Mouse (Mus musculus): ENCODE measurements around the gene Capn1. TPM values are rescaled to one million over a fixed set of nuclear protein-coding genes. Genes with fewer than 3 reads are reported as not detected.

Capn1 gene
- polyA plus RNA-seq, 1 experiment, result 110 TPM

GRCm38 (mm10) chr19:6007013-6007412, 8.7 kb downstream of the Capn1 start:
- TF ChIP-seq TCF12 (IDR thresholded peaks at IDR 0.05; ENCODE audit: insufficient read depth, poor library complexity, severe bottlenecking), result no peak
- TF ChIP-seq USF1 (IDR thresholded peaks at IDR 0.05; ENCODE audit: low read depth), result no peak
- TF ChIP-seq POLR2AphosphoS2 (IDR thresholded peaks at IDR 0.05; ENCODE audit: insufficient read length, low read depth), result no peak
- no peak for TF ChIP-seq CEBPB (IDR thresholded peaks at IDR 0.05; ENCODE audit: insufficient read depth, poor library complexity, severe bottlenecking)
- no peak for TF ChIP-seq MYOG (IDR thresholded peaks at IDR 0.05; ENCODE audit: control insufficient read depth in 1 of 3, insufficient read depth in 1 of 3, insufficient read length in 2 of 3, low read depth in 2 of 3)
- Histone ChIP-seq H3K36me3 (ENCODE audit: control insufficient read depth, insufficient read depth) (peaks cover 4% of the 10 kb centered on the region), H3K79me2 (ENCODE audit: control insufficient read depth, insufficient read depth) (no peaks in the 10 kb centered on the region), H3K27me3 (ENCODE audit: control insufficient read depth, insufficient read depth, insufficient read length) (no peaks in the 10 kb centered on the region), H3K4me2 (ENCODE audit: low read depth) (no peak overlapping the region), H3ac (ENCODE audit: control insufficient read depth, insufficient read length) (no peak overlapping the region), H3K4me3 (no peak overlapping the region)

GRCm38 (mm10) chr19:6005541-6005940, 10.2 kb downstream of the Capn1 start:
- no peaks in the 10 kb centered on the region for H3K27me3 ChIP-seq (ENCODE audit: control insufficient read depth, insufficient read depth, insufficient read length)
- H3K79me2 ChIP-seq (ENCODE audit: control insufficient read depth, insufficient read depth), result no peaks in the 10 kb centered on the region
- TF ChIP-seq POLR2AphosphoS2 (IDR thresholded peaks at IDR 0.05; ENCODE audit: insufficient read length, low read depth) (no peak), POLR2A (IDR thresholded peaks at IDR 0.05; ENCODE audit: insufficient read length, low read depth) (no peak), TCF3 (IDR thresholded peaks at IDR 0.05; ENCODE audit: insufficient read length, low read depth) (no peak), E2F4 (IDR thresholded peaks at IDR 0.05; ENCODE audit: insufficient read depth) (no peak), MAX (IDR thresholded peaks at IDR 0.05; ENCODE audit: low read depth) (no peak), REST (IDR thresholded peaks at IDR 0.05; ENCODE audit: insufficient read depth, insufficient read length) (no peak), TCF12 (IDR thresholded peaks at IDR 0.05; ENCODE audit: insufficient read depth, poor library complexity, severe bottlenecking) (no peak)
- peaks cover 6% of the 10 kb centered on the region for H3K36me3 ChIP-seq (ENCODE audit: control insufficient read depth, insufficient read depth)
- H3K4me3 ChIP-seq, result no peak overlapping the region
- H3ac ChIP-seq (ENCODE audit: control insufficient read depth, insufficient read length), result no peak overlapping the region
- H3K4me2 ChIP-seq (ENCODE audit: low read depth), result no peak overlapping the region

GRCm38 (mm10) chr19:5999969-6000368, 15.7 kb downstream of the Capn1 start:
- H3K79me2 ChIP-seq (ENCODE audit: control insufficient read depth, insufficient read depth), result no peaks in the 10 kb centered on the region
- no peak overlapping the region for H3ac ChIP-seq (ENCODE audit: control insufficient read depth, insufficient read length)
- H3K36me3 ChIP-seq (ENCODE audit: control insufficient read depth, insufficient read depth), result peaks cover 11% of the 10 kb centered on the region
- no peak overlapping the region for H3K4me2 ChIP-seq (ENCODE audit: low read depth)
- no peaks in the 10 kb centered on the region for H3K27me3 ChIP-seq (ENCODE audit: control insufficient read depth, insufficient read depth, insufficient read length)
- TF ChIP-seq POLR2AphosphoS2 (IDR thresholded peaks at IDR 0.05; ENCODE audit: insufficient read length, low read depth) (no peak), E2F4 (IDR thresholded peaks at IDR 0.05; ENCODE audit: insufficient read depth) (no peak), USF1 (IDR thresholded peaks at IDR 0.05; ENCODE audit: low read depth) (no peak), TCF3 (IDR thresholded peaks at IDR 0.05; ENCODE audit: insufficient read length, low read depth) (no peak)
- no peak overlapping the region for H3K4me3 ChIP-seq

GRCm38 (mm10) chr19:5998180-5998579, 17.5 kb downstream of the Capn1 start:
- H3K36me3 ChIP-seq (ENCODE audit: control insufficient read depth, insufficient read depth), result peaks cover 20% of the 10 kb centered on the region
- no peak overlapping the region for H3K4me3 ChIP-seq
- TF ChIP-seq POLR2AphosphoS2 (IDR thresholded peaks at IDR 0.05; ENCODE audit: insufficient read length, low read depth) (no peak), TCF12 (IDR thresholded peaks at IDR 0.05; ENCODE audit: insufficient read depth, poor library complexity, severe bottlenecking) (no peak), MYOG (IDR thresholded peaks at IDR 0.05; ENCODE audit: control insufficient read depth in 1 of 3, insufficient read depth in 1 of 3, insufficient read length in 2 of 3, low read depth in 2 of 3) (no peak), SRF (IDR thresholded peaks at IDR 0.05; ENCODE audit: control insufficient read depth, insufficient read length, low read depth) (no peak), MAX (IDR thresholded peaks at IDR 0.05; ENCODE audit: low read depth) (no peak)
- no peak overlapping the region for H3K4me2 ChIP-seq (ENCODE audit: low read depth)
- H3ac ChIP-seq (ENCODE audit: control insufficient read depth, insufficient read length), result no peak overlapping the region
- H3K27me3 ChIP-seq (ENCODE audit: control insufficient read depth, insufficient read depth, insufficient read length), result no peaks in the 10 kb centered on the region
- H3K79me2 ChIP-seq (ENCODE audit: control insufficient read depth, insufficient read depth), result no peaks in the 10 kb centered on the region

GRCm38 (mm10) chr19:5994711-5995110, 21.0 kb downstream of the Capn1 start:
- Histone ChIP-seq H3K27me3 (ENCODE audit: control insufficient read depth, insufficient read depth, insufficient read length) (no peaks in the 10 kb centered on the region), H3K4me3 (no peak overlapping the region), H3K4me2 (ENCODE audit: low read depth) (no peak overlapping the region), H3K79me2 (ENCODE audit: control insufficient read depth, insufficient read depth) (no peaks in the 10 kb centered on the region), H3K36me3 (ENCODE audit: control insufficient read depth, insufficient read depth) (peaks cover 28% of the 10 kb centered on the region), H3ac (ENCODE audit: control insufficient read depth, insufficient read length) (no peak overlapping the region)
- TF ChIP-seq CEBPB (IDR thresholded peaks at IDR 0.05; ENCODE audit: insufficient read depth, poor library complexity, severe bottlenecking) (no peak), POLR2AphosphoS2 (IDR thresholded peaks at IDR 0.05; ENCODE audit: insufficient read length, low read depth) (no peak), MYOD1 (IDR thresholded peaks at IDR 0.05; ENCODE audit: control insufficient read depth in 1 of 3, insufficient read length in 2 of 3, low read depth in 2 of 3) (no peak)

GRCm38 (mm10) chr19:5992012-5992411, 23.7 kb downstream of the Capn1 start:
- Histone ChIP-seq H3K4me2 (ENCODE audit: low read depth) (peak overlapping the region; percentile 43), H3K4me3 (no peak overlapping the region), H3K79me2 (ENCODE audit: control insufficient read depth, insufficient read depth) (no peaks in the 10 kb centered on the region), H3K27me3 (ENCODE audit: control insufficient read depth, insufficient read depth, insufficient read length) (no peaks in the 10 kb centered on the region), H3K36me3 (ENCODE audit: control insufficient read depth, insufficient read depth) (peaks cover 21% of the 10 kb centered on the region), H3ac (ENCODE audit: control insufficient read depth, insufficient read length) (no peak overlapping the region)
- TF ChIP-seq CEBPB (IDR thresholded peaks at IDR 0.05; ENCODE audit: insufficient read depth, poor library complexity, severe bottlenecking), result no peak
- peak; percentile 23 for TF ChIP-seq TCF12 (IDR thresholded peaks at IDR 0.05; ENCODE audit: insufficient read depth, poor library complexity, severe bottlenecking)
- TF ChIP-seq POLR2AphosphoS2 (IDR thresholded peaks at IDR 0.05; ENCODE audit: insufficient read length, low read depth), result no peak
- no peak for TF ChIP-seq USF1 (IDR thresholded peaks at IDR 0.05; ENCODE audit: low read depth)
- TF ChIP-seq E2F4 (IDR thresholded peaks at IDR 0.05; ENCODE audit: insufficient read depth), result no peak
- peak in 2 of 3 experiments; percentile 55 to 82 for TF ChIP-seq MYOG (IDR thresholded peaks at IDR 0.05; ENCODE audit: control insufficient read depth in 1 of 3, insufficient read depth in 1 of 3, insufficient read length in 2 of 3, low read depth in 2 of 3)
- TF ChIP-seq SRF (IDR thresholded peaks at IDR 0.05; ENCODE audit: control insufficient read depth, insufficient read length, low read depth), result no peak
- peak in 2 of 3 experiments; percentile 77 to 89 for TF ChIP-seq MYOD1 (IDR thresholded peaks at IDR 0.05; ENCODE audit: control insufficient read depth in 1 of 3, insufficient read length in 2 of 3, low read depth in 2 of 3)
- TF ChIP-seq MAX (IDR thresholded peaks at IDR 0.05; ENCODE audit: low read depth), result no peak
- TF ChIP-seq POLR2A (IDR thresholded peaks at IDR 0.05; ENCODE audit: insufficient read length, low read depth), result no peak
- no peak for TF ChIP-seq REST (IDR thresholded peaks at IDR 0.05; ENCODE audit: insufficient read depth, insufficient read length)
- no peak for TF ChIP-seq TCF3 (IDR thresholded peaks at IDR 0.05; ENCODE audit: insufficient read length, low read depth)

Measured in myocyte (in vitro differentiated cells).